Mouse (Mus musculus) kidney, postnatal 4 days (tissue): Measurements from ENCODE around the gene Spn.

Source experiments
- DNase-seq, 2 experiments: peaks; one replicate each; pipeline ENCODE4 v3.0.0; 2021; ENCODE audit warnings: mixed read lengths in 2 of 2

Gene Spn

GRCm38 (mm10) chr7:127140623-127141404 lies 3.2 kb upstream of the Spn start:
- DNase-seq: no peak

GRCm38 (mm10) chr7:127139562-127139961 lies 1.9 kb upstream of the Spn start:
- DNase-seq: no peak

- DNase-seq: no peak
Observed at GRCm38 (mm10) chr7:127139100-127139499, 1.5 kb upstream of the Spn start.

GRCm38 (mm10) chr7:127136181-127137071 lies 1.2 kb downstream of the Spn start:
- DNase-seq: no peak

- no peak for DNase-seq
Observed at GRCm38 (mm10) chr7:127134821-127135447, 2.7 kb downstream of the Spn start.

GRCm38 (mm10) chr7:127133125-127133524 lies 4.5 kb downstream of the Spn start:
- no peak for DNase-seq

GRCm38 (mm10) chr7:127129638-127130037 lies 8.0 kb downstream of the Spn start:
- peak; percentile 47 to 65 for DNase-seq

GRCm38 (mm10) chr7:127121911-127122270 lies 15.7 kb downstream of the Spn start, which contains the start of gene Qprt:
TSS of gene Qprt (minus strand) at chr7:127122226.
- peak; percentile 39 to 59 for DNase-seq

GRCm38 (mm10) chr7:127121061-127121910 lies 16.3 kb downstream of the Spn start:
- peak; percentile 71 to 85 for DNase-seq

GRCm38 (mm10) chr7:127118671-127119445 lies 18.8 kb downstream of the Spn start:
- DNase-seq: no peak

GRCm38 (mm10) chr7:127117948-127118347 lies 19.7 kb downstream of the Spn start:
- DNase-seq: peak in 1 of 2 experiments; percentile 50

- peak; percentile 53 to 67 for DNase-seq
Observed at GRCm38 (mm10) chr7:127116331-127116935, 21.2 kb downstream of the Spn start.

GRCm38 (mm10) chr7:127114920-127115319 lies 22.7 kb downstream of the Spn start:
- no peak for DNase-seq

- DNase-seq: peak; percentile 41 to 63
Observed at GRCm38 (mm10) chr7:127113614-127114259, 23.9 kb downstream of the Spn start.

- no peak for DNase-seq
Observed at GRCm38 (mm10) chr7:127112921-127113597, 24.6 kb downstream of the Spn start.

- no peak for DNase-seq
Observed at GRCm38 (mm10) chr7:127112251-127112841, 25.3 kb downstream of the Spn start.

GRCm38 (mm10) chr7:127111461-127111860 lies 26.2 kb downstream of the Spn start:
- DNase-seq: peak; percentile 70 to 77

GRCm38 (mm10) chr7:127110239-127111007 lies 27.2 kb downstream of the Spn start:
- peak; percentile 86 to 87 for DNase-seq

- DNase-seq: no peak
Observed at GRCm38 (mm10) chr7:127105551-127105950, 32.1 kb downstream of the Spn start.
